Mouse (Mus musculus) neural tube, embryonic 13.5 days (tissue): ENCODE results near the gene Hist1h1e. TPM values are rescaled to one million over a fixed set of nuclear protein-coding genes. Genes with fewer than 3 reads are reported as not detected.
A peak's percentile ranks its signal among the peaks of the same experiment; 100 is the strongest.
"Not testable (repeated sequence)": the region's sequence is repeated elsewhere in the genome, so short reads cannot be mapped to it uniquely, and the experiment has no call there.

ENCODE experiments used
- ATAC-seq: fragments of 200-750 bp; cut with Nextera tagmentation; 2 replicates; pipeline ENCODE4 v1.8.0; 2017; ENCODE audit warnings: low read depth, mild to moderate bottlenecking, moderate TSS enrichment, moderate library complexity
- H3K27ac ChIP-seq: fragments of 300-500 bp; sonication (generic); replicated peaks from 2 replicates; pipeline ENCODE4 v1.5.1; 2015; ENCODE audit warnings: moderate library complexity, mild to moderate bottlenecking, inconsistent platforms
- H3K27me3 ChIP-seq: fragments of 300-500 bp; sonication (generic); 2 replicates; pipeline ENCODE4 v1.6.1; 2015; ENCODE audit warnings: mild to moderate bottlenecking, inconsistent platforms
- H3K36me3 ChIP-seq: fragments of 300-500 bp; sonication (generic); 2 replicates; pipeline ENCODE4 v1.6.1; 2015; ENCODE audit warnings: mild to moderate bottlenecking, inconsistent platforms
- H3K4me1 ChIP-seq: fragments of 300-500 bp; sonication (generic); replicated peaks from 2 replicates; pipeline ENCODE4 v1.6.1; 2015; ENCODE audit warnings: inconsistent platforms
- H3K4me2 ChIP-seq: fragments of 300-500 bp; sonication (generic); 2 replicates; pipeline ENCODE4 v1.6.1; 2015; ENCODE audit warnings: inconsistent platforms, mild to moderate bottlenecking, moderate library complexity
- H3K4me3 ChIP-seq: fragments of 300-500 bp; sonication (generic); 2 replicates; pipeline ENCODE4 v1.5.1; 2015; ENCODE audit warnings: mild to moderate bottlenecking, inconsistent platforms
- H3K9ac ChIP-seq: fragments of 300-500 bp; sonication (generic); 2 replicates; pipeline ENCODE4 v1.6.1; 2015; ENCODE audit warnings: moderate library complexity, mild to moderate bottlenecking, inconsistent platforms
- H3K9me3 ChIP-seq: fragments of 300-500 bp; sonication (generic); 2 replicates; pipeline ENCODE4 v1.6.1; 2016; ENCODE audit warnings: inconsistent platforms
- WGBS: fragments of 180-500 bp; shearing (Covaris S2); methylation state at CpG from one replicate; pipeline ENCODE4 v1.1.7; 2015; 5-methylcytosine and 5-hydroxymethylcytosine counted together
- polyA plus RNA-seq: library from polyadenylated mRNA; unstranded; fragments of >200 nt; fragmentation: Nextera tagmentation; extraction: Ambion mirVana; gene quantifications from 2 replicates; pipeline ENCODE4 v1.2.1, GENCODE M21; 2015

The Hist1h1e gene
- polyA plus RNA-seq, 1 experiment from 2014 or later, result 6.1 TPM

GRCm38 (mm10) chr13:23575864-23576313 is 46.5 kb downstream of the Hist1h1e start:
- under 1% methylated on average over 14 of the region's 40 CpGs for WGBS

GRCm38 (mm10) chr13:23575271-23575851 is 47.0 kb downstream of the Hist1h1e start, which contains the start of gene Hist1h3d:
TSS of gene Hist1h3d (plus strand) at chr13:23575763.
- Histone ChIP-seq H3K27ac (peak within 1 kb of the TSS; percentile 84), H3K4me1 (peaks cover 38% of the 10 kb centered on the region), H3K27me3 (no peaks in the 10 kb centered on the region), H3K9me3 (no peaks in the 10 kb centered on the region), H3K36me3 (no peaks in the 10 kb centered on the region), H3K4me2 (peak within 1 kb of the TSS; percentile 81), H3K4me3 (peak within 1 kb of the TSS; percentile 42), H3K9ac (peak within 1 kb of the TSS; percentile 78)
- ATAC-seq, result peak; percentile 60
- under 1% methylated on average over 18 of the region's 18 CpGs for WGBS

More at GRCm38 (mm10) chr13:23575864-23576313, 46.5 kb downstream of the Hist1h1e start:
- not testable (repeated sequence) for H3K27me3 ChIP-seq, H3K9me3 ChIP-seq, ATAC-seq, H3K36me3 ChIP-seq
- H3K9ac ChIP-seq, result peak overlapping the region; percentile 78
- peak overlapping the region; percentile 42 for H3K4me3 ChIP-seq
- H3K27ac ChIP-seq, result peak overlapping the region; percentile 81
- peak overlapping the region; percentile 81 for H3K4me2 ChIP-seq
- H3K4me1 ChIP-seq, result peaks cover 39% of the 10 kb centered on the region

- H3K27me3 ChIP-seq, H3K9me3 ChIP-seq, H3K36me3 ChIP-seq: not testable (repeated sequence)
- peak; percentile 6; the same call in 1 of the 2 replicates for ATAC-seq
- Histone ChIP-seq H3K4me1 (peaks cover 42% of the 10 kb centered on the region), H3K4me3 (peak overlapping the region; percentile 45), H3K4me2 (peak overlapping the region; percentile 81), H3K27ac (peak overlapping the region; percentile 84), H3K9ac (peak overlapping the region; percentile 59; the same call in 1 of the 2 replicates)
- under 1% methylated on average over 7 of the region's 39 CpGs for WGBS
These were observed 47.7 kb downstream of the Hist1h1e start for GRCm38 (mm10) chr13:23574546-23575170.

GRCm38 (mm10) chr13:23573898-23574524 is 48.3 kb downstream of the Hist1h1e start, which contains the start of the genes Hist1h2bf and Hist1h2ad:
TSS of gene Hist1h2bf (minus strand) at chr13:23574196.
TSS of gene Hist1h2ad (plus strand) at chr13:23574381.
- H3K9ac ChIP-seq, result peak within 1 kb of the TSS; percentile 80

GRCm38 (mm10) chr13:23573034-23573897 is 49.1 kb downstream of the Hist1h1e start:
- Histone ChIP-seq H3K4me2 (peak overlapping the region; percentile 81), H3K4me3 (peak overlapping the region; percentile 45), H3K27ac (peak overlapping the region; percentile 96), H3K4me1 (peaks cover 42% of the 10 kb centered on the region), H3K9ac (peak overlapping the region; percentile 80)
- H3K9me3 ChIP-seq, H3K36me3 ChIP-seq, ATAC-seq, H3K27me3 ChIP-seq: not testable (repeated sequence)
- 11% methylated on average over 20 of the region's 20 CpGs for WGBS

More at GRCm38 (mm10) chr13:23573898-23574524, 48.3 kb downstream of the Hist1h1e start, which contains the start of the genes Hist1h2bf and Hist1h2ad:
- Histone ChIP-seq H3K4me1 (peaks cover 42% of the 10 kb centered on the region), H3K4me3 (peak within 1 kb of the TSS; percentile 45), H3K27ac (peak within 1 kb of the TSS; percentile 84), H3K4me2 (peak within 1 kb of the TSS; percentile 81)
- peak; percentile 88 for ATAC-seq
- not testable (repeated sequence) for H3K36me3 ChIP-seq, H3K9me3 ChIP-seq, H3K27me3 ChIP-seq
- WGBS, result under 1% methylated on average over 42 of the region's 42 CpGs

GRCm38 (mm10) chr13:23572218-23573033 is 49.9 kb downstream of the Hist1h1e start:
- Histone ChIP-seq H3K27me3 (no peaks in the 10 kb centered on the region), H3K9ac (peak overlapping the region; percentile 80), H3K4me1 (peaks cover 42% of the 10 kb centered on the region), H3K9me3 (no peaks in the 10 kb centered on the region), H3K27ac (peak overlapping the region; percentile 96), H3K36me3 (no peaks in the 10 kb centered on the region), H3K4me2 (peak overlapping the region; percentile 81), H3K4me3 (peak overlapping the region; percentile 45)
- ATAC-seq, result no peak
- 35% methylated on average over 2 of the region's 2 CpGs for WGBS

GRCm38 (mm10) chr13:23571504-23572217 is 50.7 kb downstream of the Hist1h1e start:
- Histone ChIP-seq H3K9ac (peak overlapping the region; percentile 80), H3K4me2 (peak overlapping the region; percentile 81), H3K4me3 (peak overlapping the region; percentile 45), H3K27ac (peak overlapping the region; percentile 96), H3K4me1 (peaks cover 34% of the 10 kb centered on the region)
- not testable (repeated sequence) for H3K9me3 ChIP-seq, H3K27me3 ChIP-seq, ATAC-seq, H3K36me3 ChIP-seq
- WGBS, result under 1% methylated on average over 14 of the region's 34 CpGs

GRCm38 (mm10) chr13:23571022-23571503 is 51.3 kb downstream of the Hist1h1e start, which contains the start of the genes Hist1h2ae and Hist1h2bg:
TSS of gene Hist1h2ae (minus strand) at chr13:23571220.
TSS of gene Hist1h2bg (plus strand) at chr13:23571396.
- H3K36me3 ChIP-seq, result no peaks in the 10 kb centered on the region
- peak within 1 kb of the TSS; percentile 80 for H3K9ac ChIP-seq
- peak; percentile 91 for ATAC-seq
- no peaks in the 10 kb centered on the region for H3K9me3 ChIP-seq
- H3K4me2 ChIP-seq, result peak within 1 kb of the TSS; percentile 81
- H3K4me1 ChIP-seq, result peaks cover 28% of the 10 kb centered on the region
- peak within 1 kb of the TSS; percentile 45 for H3K4me3 ChIP-seq
- 0% methylated on average over 18 of the region's 18 CpGs for WGBS
- peak within 1 kb of the TSS; percentile 96 for H3K27ac ChIP-seq
- H3K27me3 ChIP-seq, result no peaks in the 10 kb centered on the region
